Mouse (Mus musculus): ENCODE data around the gene Six3. TPM values are rescaled to one million over a fixed set of nuclear protein-coding genes. Genes with fewer than 3 reads are reported as not detected.
A peak's percentile ranks its signal among the peaks of the same experiment; 100 is the strongest.

Gene Six3
- polyA plus RNA-seq, 1 experiment from 2014 or later, result not detected

DNA sequence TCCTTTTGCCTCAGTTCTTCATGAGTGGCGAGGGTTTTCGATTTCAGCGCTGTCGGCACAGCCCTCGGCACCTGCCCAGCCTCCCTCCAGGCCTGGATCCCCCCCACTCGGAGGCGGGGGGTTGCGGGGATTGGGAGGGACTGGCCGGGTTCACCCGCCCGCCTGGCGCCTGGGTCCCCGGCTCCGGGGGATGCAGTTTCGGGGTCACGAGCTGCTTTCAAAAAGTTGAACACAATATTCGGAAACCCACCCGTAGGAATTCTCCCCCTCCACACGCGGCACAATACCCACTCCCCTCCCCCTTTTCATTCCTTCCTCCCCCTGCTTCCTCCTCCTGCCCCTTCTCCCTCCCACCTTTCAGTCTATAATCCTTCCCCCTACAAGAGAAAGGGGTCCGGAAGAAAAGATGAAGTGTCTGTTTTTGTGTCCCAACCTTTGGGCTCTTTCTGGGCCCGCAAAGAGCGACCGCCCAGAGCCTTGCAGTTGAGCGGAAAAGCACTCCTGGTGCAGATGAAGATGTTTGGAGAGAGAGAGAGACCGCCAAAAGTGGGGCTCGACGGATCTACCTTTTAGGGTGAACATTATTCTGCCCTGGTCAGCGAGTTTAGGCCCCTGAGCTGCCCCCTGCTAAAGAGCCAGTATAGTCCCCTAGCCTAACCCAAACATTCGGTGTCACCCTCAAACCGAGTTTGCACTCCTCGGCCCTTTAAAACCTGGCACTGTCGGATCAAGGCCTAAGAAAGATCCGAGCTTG lies 5.1 kb downstream of the Six3 start:
- no peaks in the 10 kb centered on the region for H3K36me3 ChIP-seq (ENCODE audit: control insufficient read depth, insufficient read depth, low read length)
- TF ChIP-seq EP300 (optimal IDR thresholded peaks at IDR 0.05) (no peak), CTCF (IDR thresholded peaks at IDR 0.05; ENCODE audit: low read depth) (no peak)
- H3K4me1 ChIP-seq (replicated peaks; ENCODE audit: control insufficient read depth, insufficient read depth), result no peaks in the 10 kb centered on the region
- H3K27ac ChIP-seq (replicated peaks), result no peak overlapping the region
- H3K27me3 ChIP-seq (ENCODE audit: control insufficient read depth, insufficient read depth, low read length), result peaks cover 60% of the 10 kb centered on the region
- no peaks in the 10 kb centered on the region for H3K9me3 ChIP-seq (ENCODE audit: control insufficient read depth, low read length)
- 3% methylated on average over 34 of the region's 34 CpGs for WGBS
- H3K4me3 ChIP-seq (ENCODE audit: low read depth, low read length), result peak overlapping the region; percentile 22
- no peak for DNase-seq (ENCODE audit: low spot score)
- no peak for ATAC-seq (ENCODE audit: low FRiP score, low TSS enrichment)
- H3K9ac ChIP-seq (ENCODE audit: low read length), result no peak overlapping the region
- peak overlapping the region; percentile 35 for H3K4me2 ChIP-seq (replicated peaks; ENCODE audit: low read depth)

DNA sequence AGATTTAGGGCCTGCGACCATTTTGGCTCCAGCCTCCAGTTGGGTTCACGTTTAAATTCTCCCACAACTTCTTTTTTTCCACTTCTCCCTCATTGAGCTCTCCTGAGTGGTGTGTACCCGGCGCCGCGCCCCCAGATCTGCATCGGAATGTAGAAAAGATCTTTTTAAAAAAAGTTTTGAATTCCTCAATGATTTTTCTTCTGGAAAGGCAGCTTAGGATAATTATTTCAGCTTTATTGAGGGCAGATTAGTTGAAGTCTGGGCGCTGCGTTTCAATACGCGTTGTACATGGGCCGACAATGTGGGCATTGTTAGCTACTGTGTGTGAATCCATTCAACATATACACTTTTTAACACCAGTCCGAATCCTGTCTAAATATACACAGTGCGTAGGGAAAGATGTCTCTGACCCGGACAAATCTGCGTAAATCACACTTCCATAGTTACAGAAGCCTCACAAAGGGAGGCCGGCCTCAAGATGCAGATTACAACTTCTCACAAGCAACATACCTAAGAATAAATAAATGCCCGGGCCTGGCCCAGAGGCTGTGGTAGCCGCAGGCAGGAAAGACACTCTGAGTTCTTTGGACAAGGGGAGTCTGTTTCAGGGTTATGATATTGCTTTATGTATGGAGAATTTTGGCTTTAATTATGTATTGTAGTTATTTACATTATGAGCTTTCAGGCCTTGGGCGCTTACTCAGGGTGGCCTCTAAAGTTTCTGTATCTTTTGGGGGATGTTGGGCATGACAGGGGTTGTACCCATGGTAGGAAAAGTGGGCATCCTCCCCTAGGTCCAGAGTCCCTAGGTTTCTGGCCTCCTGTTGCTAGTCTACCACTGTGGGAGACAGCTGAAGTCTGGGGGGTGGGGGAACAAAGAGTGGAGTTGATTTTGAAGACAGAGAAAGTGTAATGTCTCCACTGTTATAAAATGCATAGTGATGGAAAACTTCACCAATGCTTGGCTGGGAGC lies 6.0 kb downstream of the Six3 start:
- no peak for ATAC-seq (ENCODE audit: low FRiP score, low TSS enrichment)
- peaks cover 55% of the 10 kb centered on the region for H3K27me3 ChIP-seq (ENCODE audit: control insufficient read depth, insufficient read depth, low read length)
- H3K4me1 ChIP-seq (replicated peaks; ENCODE audit: control insufficient read depth, insufficient read depth), result no peaks in the 10 kb centered on the region
- no peaks in the 10 kb centered on the region for H3K36me3 ChIP-seq (ENCODE audit: control insufficient read depth, insufficient read depth, low read length)
- H3K9me3 ChIP-seq (ENCODE audit: control insufficient read depth, low read length), result no peaks in the 10 kb centered on the region
- no peak for DNase-seq (ENCODE audit: low spot score)
- 10% methylated on average over 20 of the region's 20 CpGs for WGBS
- no peak overlapping the region for H3K4me2 ChIP-seq (replicated peaks; ENCODE audit: low read depth)
- TF ChIP-seq CTCF (IDR thresholded peaks at IDR 0.05; ENCODE audit: low read depth) (no peak), EP300 (optimal IDR thresholded peaks at IDR 0.05) (no peak)
- H3K27ac ChIP-seq (replicated peaks), result no peak overlapping the region
- 0 out of 2 replicates have a peak overlapping the region, but pooled peaks have one; percentile 2 for H3K4me3 ChIP-seq (ENCODE audit: low read depth, low read length)
- H3K9ac ChIP-seq (ENCODE audit: low read length), result no peak overlapping the region

DNA sequence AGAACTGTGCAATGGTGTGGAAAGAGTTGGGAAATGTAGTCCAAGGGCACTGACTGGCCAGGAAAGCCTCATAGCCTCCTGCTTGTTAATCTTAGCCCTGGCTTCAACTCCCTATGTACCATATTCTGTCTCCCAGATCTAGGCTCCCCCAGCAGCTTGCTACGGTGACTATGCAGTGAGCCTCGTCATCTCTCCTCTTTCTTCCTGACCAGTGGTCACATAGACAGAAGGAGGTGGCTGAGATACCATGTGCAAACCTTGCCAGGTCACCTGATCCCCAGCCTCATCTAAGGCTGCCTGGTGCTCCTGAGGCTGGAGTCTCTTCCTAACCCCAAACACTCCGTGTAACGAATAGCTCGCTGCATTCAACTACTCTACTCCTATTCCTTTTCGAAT lies 6.7 kb downstream of the Six3 start:
- H3K4me3 ChIP-seq (ENCODE audit: low read depth, low read length), result no peak overlapping the region
- TF ChIP-seq EP300 (optimal IDR thresholded peaks at IDR 0.05) (no peak), CTCF (IDR thresholded peaks at IDR 0.05; ENCODE audit: low read depth) (no peak)
- 6% methylated on average over 6 of the region's 6 CpGs for WGBS
- no peak overlapping the region for H3K4me2 ChIP-seq (replicated peaks; ENCODE audit: low read depth)
- no peak overlapping the region for H3K9ac ChIP-seq (ENCODE audit: low read length)
- H3K4me1 ChIP-seq (replicated peaks; ENCODE audit: control insufficient read depth, insufficient read depth), result no peaks in the 10 kb centered on the region
- ATAC-seq (ENCODE audit: low FRiP score, low TSS enrichment) (no peak), DNase-seq (ENCODE audit: low spot score) (no peak)
- peaks cover 48% of the 10 kb centered on the region for H3K27me3 ChIP-seq (ENCODE audit: control insufficient read depth, insufficient read depth, low read length)
- no peak overlapping the region for H3K27ac ChIP-seq (replicated peaks)
- no peaks in the 10 kb centered on the region for H3K36me3 ChIP-seq (ENCODE audit: control insufficient read depth, insufficient read depth, low read length)
- no peaks in the 10 kb centered on the region for H3K9me3 ChIP-seq (ENCODE audit: control insufficient read depth, low read length)

- H3K4me3 ChIP-seq (ENCODE audit: low read depth, low read length), result peak overlapping the region; percentile 33
- ATAC-seq (ENCODE audit: low FRiP score, low TSS enrichment) (no peak), DNase-seq (ENCODE audit: low spot score) (no peak)
- no peak overlapping the region for H3K9ac ChIP-seq (ENCODE audit: low read length)
- under 1% methylated on average over 50 of the region's 54 CpGs for WGBS
- peaks cover 44% of the 10 kb centered on the region for H3K27me3 ChIP-seq (ENCODE audit: control insufficient read depth, insufficient read depth, low read length)
- H3K27ac ChIP-seq (replicated peaks), result no peak overlapping the region
- H3K4me1 ChIP-seq (replicated peaks; ENCODE audit: control insufficient read depth, insufficient read depth), result no peaks in the 10 kb centered on the region
- H3K4me2 ChIP-seq (replicated peaks; ENCODE audit: low read depth), result peak overlapping the region; percentile 42
- H3K36me3 ChIP-seq (ENCODE audit: control insufficient read depth, insufficient read depth, low read length), result no peaks in the 10 kb centered on the region
- no peak for TF ChIP-seq CTCF (IDR thresholded peaks at IDR 0.05; ENCODE audit: low read depth)
- TF ChIP-seq EP300 (optimal IDR thresholded peaks at IDR 0.05), result no peak
- H3K9me3 ChIP-seq (ENCODE audit: control insufficient read depth, low read length), result no peaks in the 10 kb centered on the region
Measured at GRCm38 (mm10) chr17:85620680-85621504, 7.5 kb downstream of the Six3 start.

GRCm38 (mm10) chr17:85621505-85622310 lies 8.3 kb downstream of the Six3 start:
- H3K36me3 ChIP-seq (ENCODE audit: control insufficient read depth, insufficient read depth, low read length), result no peaks in the 10 kb centered on the region
- no peak for DNase-seq (ENCODE audit: low spot score)

More at GRCm38 (mm10) chr17:85621505-85622310, 8.3 kb downstream of the Six3 start:
- peak overlapping the region; percentile 42 for H3K4me2 ChIP-seq (replicated peaks; ENCODE audit: low read depth)
- H3K9ac ChIP-seq (ENCODE audit: low read length), result no peak overlapping the region
- H3K9me3 ChIP-seq (ENCODE audit: control insufficient read depth, low read length), result no peaks in the 10 kb centered on the region
- no peaks in the 10 kb centered on the region for H3K4me1 ChIP-seq (replicated peaks; ENCODE audit: control insufficient read depth, insufficient read depth)
- peaks cover 48% of the 10 kb centered on the region for H3K27me3 ChIP-seq (ENCODE audit: control insufficient read depth, insufficient read depth, low read length)
- WGBS, result 1% methylated on average over 63 of the region's 67 CpGs
- TF ChIP-seq CTCF (IDR thresholded peaks at IDR 0.05; ENCODE audit: low read depth), result no peak
- TF ChIP-seq EP300 (optimal IDR thresholded peaks at IDR 0.05), result no peak
- no peak for ATAC-seq (ENCODE audit: low FRiP score, low TSS enrichment)
- peak overlapping the region; percentile 33 for H3K4me3 ChIP-seq (ENCODE audit: low read depth, low read length)
- no peak overlapping the region for H3K27ac ChIP-seq (replicated peaks)

Data from stomach, postnatal 0 days (tissue).